Mouse (Mus musculus) mouse trophoblast stem cell (cell line): ENCODE measurements around the gene Tent5c.

Source experiments
- in situ Hi-C, 2 experiments: fragments of 300-500 bp; cut with MseI, MboI; formaldehyde crosslinking; loops; 2 replicates in 1 of 2; 3 replicates in 1 of 2; pipeline ENCODE4 v1.15.1; 2025

The Tent5c gene

DNA sequence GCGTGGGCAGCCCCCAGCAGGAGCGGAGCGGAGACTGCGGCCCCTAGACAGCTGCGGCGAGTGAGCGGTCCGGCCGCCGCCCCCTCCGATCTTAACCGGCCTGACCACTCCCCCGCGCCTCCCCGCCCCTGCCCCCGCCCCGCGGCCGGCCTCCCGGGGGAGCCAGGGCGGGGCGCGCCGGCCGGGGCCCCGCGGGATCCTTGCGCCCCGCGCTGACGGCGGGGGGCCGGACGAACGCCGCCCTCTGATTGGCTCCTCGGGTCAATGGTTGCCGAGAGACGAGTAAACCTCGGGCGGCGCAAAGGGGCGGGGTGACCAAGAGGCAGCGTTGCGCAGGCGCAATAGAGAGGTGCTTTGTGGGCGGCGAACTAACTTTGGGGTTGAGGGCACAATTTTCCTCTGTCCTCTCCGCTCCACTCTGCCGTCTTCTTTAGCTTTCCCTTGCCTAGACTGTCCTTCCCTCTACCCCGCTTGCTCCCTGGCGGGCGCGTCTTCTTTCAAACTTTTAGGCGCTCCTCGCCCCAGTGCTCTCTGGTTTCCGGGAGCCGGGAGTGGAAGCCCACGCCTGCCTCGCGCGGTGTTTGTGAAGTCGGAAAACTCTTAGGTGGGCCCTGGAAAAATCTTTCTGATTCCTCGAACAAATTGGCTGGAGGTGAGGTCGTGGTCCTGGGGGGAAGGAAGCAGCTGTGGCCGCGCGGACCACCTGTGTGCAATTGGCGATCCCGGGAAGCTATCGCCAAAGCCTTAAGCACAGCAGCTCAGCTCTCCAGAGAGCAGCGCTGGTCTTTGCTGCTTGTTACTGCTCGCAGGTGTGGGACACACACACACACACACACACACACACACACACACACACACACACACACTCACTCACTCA, at the start of gene Tent5c:
Gene Tent5c, minus strand, starts transcription at position 192 of the 877 bp plus-strand sequence.
- in situ Hi-C loops, result no loop called here

DNA sequence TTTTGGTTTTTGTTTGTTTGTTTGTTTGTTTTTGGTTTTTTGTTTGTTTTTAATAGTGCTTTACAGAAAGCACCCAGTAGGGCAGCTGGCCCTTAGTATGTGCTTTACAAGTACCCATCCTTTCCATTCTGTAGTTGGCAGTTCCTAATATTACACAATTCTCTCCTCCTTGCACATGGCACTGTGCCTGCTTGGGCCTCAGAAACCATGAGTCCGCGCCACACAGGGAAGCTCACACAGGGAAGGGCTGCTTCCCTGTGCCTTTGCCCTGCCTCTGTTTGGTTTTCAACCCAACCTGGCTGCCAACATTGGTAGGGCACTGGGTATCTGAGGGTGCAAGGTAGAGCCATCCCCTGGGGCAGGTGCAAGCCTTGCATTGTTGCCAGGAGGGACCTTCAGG, 47.6 kb upstream of the Tent5c start:
- in situ Hi-C loops, result no loop called here

DNA sequence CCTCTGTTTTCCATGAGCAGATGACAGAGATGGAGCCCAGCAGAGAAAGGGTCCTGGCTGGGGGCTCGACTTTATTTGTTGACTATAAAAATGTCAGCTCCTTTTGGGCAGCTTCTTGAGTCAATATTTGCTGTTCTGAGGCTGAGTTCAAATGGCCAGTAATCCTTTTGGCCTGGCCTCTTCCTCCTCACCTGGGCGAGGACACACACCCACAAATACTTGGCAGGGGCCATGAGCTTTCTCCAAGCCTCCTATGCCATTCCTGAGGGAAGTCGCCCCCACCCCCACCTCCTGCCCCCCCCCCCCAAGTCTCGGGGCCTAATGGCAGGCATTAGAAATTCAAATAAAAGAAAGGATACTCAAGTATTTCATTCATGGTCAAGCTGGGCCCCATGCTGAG, 46.8 kb upstream of the Tent5c start:
- in situ Hi-C loops, result no loop called here

DNA sequence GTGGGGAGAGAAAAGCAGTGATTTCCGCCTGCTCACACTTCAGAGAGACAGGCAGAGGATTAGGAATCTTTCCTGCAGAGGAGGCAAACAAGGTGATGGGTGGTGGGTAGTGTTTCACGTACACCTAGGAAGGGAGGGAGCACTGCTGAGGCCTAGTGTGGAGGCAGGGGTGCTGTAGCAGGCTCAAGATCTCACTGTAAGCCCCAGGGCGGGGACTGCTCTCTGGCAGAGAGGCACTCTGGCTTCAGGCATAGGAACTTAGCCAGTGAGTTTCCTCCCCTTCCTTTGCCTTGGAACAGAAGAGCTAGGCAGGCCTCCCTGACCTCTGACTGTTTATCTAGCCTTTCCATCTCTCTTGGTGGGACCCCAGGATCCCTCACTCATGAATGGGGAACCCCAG, 46.2 kb upstream of the Tent5c start:
- in situ Hi-C loops, result no loop called here

DNA sequence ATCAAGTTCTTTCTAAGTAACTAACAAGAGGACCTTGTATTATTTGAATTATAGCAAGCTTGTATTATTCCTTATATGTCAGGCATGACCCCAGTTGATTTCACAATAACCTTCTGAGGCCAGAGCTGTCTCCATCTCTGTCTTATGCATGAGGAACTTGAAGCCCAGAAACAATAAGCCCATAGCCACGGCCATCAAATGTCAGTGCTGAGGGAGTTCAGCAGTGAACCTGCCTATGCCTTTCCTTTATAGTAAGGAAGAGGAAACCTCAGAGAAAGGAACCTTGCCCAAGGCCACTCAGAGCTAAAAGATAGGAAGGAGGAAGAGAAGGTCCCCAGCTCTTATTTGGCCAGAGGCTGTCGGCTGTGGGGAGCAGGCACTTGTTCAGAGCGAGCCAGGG, 45.3 kb upstream of the Tent5c start:
- in situ Hi-C loops, result no loop called here

DNA sequence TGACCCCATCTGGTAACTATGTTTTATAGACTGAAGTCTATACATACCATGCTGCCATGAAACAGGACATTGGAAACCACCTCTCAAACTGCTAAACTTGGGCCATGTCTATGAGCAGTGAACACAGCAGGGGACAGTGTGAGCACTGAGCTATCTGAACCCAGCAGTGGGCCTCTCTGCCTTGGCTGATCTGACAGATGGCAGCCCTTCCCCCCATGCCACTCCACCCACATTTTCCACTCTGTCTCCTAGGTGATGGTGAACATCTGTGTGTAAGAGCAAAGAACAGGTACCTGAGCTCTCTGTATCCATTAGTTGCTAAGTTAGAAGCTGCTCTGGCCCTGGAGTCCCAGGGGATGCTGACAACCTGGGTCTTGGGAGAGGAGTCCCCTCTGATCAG, 44.3 kb upstream of the Tent5c start:
- in situ Hi-C loops, result no loop called here

DNA sequence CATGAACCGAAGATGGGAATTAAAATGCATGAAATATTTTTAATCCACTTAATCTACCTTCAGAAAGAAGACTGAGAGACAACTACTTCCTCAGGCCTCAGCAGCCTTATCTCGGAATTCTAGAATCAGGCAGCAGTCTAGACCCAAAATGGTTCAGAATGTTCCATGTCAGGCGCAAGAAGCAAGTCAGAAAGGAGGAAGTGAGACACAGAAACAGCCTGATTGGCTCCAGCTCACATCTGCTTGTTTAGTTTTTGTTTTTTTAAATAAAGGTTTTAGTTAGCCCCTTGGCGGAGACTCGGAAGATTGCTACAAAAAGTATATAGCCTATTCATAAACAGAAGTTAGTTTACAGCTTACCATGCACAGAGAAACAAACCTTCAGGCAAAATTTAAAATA, 41.8 kb upstream of the Tent5c start:
- in situ Hi-C loops, result no loop called here

DNA sequence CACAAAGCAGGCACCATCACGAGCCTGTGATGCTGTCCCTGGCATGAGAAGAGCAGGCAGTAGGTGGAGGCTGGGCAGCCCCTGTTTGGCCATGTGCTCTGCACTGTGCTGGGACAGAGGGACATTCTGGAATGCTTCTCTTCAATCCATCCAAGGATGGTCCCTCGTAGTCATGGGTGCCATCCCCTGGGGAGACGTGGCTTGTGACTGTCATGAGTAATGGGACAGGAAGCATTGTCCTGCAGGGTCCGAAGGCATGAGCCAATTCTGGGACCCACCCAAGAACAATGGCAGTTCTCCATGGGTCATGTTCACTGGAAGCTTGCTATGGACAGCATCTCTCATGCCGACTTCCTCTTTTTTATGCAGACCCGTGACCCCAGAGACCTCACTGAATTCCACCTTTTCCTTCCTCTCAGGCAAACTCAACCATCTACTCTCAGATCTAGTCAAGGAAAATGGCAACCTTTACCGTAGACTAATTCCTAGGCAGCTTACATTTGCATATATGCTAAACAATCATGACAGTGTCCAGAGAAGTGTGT, 41.2 kb upstream of the Tent5c start:
- in situ Hi-C loops, result no loop called here

DNA sequence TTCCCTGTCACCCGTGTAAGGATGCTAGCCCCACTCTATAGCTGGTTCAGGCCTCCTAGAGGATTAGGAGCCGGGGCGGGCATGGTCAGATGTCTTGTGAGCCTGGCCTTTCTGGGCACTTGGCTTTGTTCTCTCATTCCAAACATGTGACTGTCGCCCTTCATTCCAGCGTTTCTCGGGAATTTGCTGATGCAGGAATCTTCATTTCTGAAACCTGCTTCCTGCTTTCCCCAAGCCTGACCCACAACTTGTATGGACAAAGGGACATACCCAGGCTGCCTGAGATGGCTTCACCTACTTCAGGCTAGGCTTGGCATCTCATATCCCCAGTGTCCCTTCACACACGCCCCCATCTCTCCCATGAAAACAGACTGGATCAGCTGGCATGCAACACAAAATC, 33.5 kb upstream of the Tent5c start:
- in situ Hi-C loops, result no loop called here

DNA sequence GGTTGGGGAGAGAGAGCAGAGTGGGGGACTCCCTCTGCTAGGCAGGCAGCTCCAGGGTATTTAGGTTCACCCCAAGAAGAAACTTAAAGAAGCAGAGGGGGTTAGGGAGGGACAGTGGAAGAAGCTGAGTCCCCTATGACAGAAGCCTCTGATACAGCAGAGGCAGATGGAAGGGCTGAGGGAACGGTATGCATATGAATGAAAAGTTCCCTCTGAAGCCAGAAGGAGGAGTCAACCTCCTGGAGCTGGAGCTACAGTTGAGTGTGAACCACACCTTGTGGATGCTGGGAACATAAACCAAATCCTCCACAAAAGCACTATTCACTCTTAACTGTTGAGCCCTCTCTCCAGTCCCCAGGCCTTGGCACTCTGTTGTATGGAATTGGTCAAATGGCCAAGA, 32.5 kb upstream of the Tent5c start:
- in situ Hi-C loops, result no loop called here

DNA sequence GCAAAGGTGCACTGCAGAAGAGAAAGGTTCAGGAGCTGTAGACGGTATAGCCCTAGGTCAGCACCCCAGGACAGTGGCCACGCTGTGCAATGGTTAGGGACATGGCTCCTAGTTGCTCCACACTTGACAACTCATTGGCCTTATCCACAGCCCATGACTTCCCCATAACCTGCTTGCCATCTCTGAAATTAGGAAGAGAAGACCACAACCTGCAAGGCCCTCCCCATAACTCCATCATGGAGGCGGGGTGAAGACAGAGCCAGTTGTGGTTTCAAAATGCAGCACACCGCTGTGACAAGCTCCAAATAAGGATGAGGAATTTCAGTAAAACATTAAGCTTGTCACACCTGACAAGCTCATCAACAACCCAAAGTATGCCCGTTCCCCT, 26.6 kb upstream of the Tent5c start:
- in situ Hi-C loops, result no loop called here

DNA sequence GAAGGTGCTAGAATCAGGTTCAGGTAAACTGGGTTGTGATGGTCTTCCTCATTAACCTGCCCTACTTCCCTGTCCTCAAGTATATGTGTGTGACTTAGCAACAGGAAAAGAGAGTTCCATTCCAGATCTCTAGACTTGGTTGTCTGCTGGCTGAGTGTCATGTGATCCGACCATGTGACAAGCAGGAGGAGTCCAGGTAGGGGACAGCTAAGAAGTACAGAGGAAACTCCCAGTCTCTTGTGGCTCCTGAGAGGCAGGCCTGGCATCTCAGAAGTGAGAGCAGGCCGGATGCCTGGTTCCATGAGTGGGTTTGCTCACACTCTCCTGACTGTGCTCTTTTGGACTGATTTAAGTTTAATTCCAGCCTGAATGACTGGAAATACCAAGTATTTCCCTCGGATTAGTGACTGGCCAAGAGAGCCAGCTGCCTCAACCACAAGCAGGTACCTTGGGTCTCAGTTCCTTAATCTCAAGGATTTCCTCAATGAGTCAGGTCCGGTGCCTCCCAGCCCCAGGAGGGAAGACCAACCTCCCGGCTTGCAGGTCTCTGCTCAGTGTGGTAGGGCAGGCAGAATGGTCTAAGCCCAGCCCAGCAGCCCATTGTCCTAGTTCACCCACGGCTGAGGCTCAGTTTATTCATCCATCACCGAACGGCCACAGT, 26.1 kb upstream of the Tent5c start:
- in situ Hi-C loops, result no loop called here

DNA sequence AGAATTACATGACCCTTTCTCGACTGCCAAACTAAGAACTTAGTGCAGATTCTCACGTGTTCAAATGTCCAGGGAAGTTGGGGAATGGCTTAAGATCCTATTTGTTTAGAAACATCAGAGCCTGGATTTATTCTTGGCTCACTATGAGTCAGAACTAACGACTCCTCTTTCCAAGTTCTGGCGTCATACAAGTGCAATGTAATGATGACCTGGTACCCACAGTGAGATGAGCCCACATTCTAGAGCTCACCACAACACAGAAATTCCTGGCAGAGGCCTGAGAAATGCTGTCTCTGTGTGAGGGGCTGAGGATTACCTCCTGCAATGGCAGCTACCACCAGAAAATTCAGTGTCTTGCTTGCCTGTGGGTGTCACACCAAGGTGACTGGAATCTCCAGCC, 18.1 kb upstream of the Tent5c start:
- in situ Hi-C loops, result no loop called here

DNA sequence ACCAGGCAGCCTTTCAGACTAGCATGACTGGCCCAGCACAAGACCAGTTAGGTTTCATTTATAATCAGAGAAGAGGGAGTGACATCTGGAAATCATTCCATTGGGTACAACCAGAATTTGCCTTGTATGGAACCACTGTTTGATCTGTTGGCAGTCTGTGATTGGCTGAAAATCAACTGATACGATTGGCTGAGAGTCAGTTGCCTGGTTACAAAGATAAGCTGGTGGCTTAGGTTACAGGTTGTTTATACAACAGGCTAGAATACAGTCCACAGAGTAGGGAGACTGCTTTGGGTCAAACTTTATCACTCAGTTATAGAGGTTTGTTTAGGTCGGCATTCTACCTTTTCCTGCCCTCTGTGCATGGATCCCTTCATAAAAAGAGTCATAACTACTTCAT, 17.6 kb upstream of the Tent5c start:
- in situ Hi-C loops, result no loop called here

DNA sequence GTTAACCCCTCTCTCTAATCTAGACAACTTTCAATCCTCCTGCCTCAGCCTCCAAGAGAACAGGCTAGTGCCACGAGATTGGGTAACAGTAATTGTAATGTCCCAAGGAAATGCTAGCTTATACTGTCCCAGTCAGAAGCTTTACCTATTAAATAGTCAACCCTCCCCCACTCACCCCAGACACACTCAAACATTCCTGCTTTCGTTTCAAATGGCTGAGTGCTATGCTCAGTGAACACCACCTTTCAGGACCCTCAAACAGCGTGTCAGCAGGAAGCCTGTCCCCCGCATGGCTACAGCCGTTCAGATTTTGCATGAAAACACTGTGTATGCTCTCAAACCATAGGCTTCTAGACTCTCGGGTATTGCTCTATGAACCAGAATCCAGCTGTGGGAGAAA, 14.8 kb upstream of the Tent5c start:
- in situ Hi-C loops, result no loop called here

DNA sequence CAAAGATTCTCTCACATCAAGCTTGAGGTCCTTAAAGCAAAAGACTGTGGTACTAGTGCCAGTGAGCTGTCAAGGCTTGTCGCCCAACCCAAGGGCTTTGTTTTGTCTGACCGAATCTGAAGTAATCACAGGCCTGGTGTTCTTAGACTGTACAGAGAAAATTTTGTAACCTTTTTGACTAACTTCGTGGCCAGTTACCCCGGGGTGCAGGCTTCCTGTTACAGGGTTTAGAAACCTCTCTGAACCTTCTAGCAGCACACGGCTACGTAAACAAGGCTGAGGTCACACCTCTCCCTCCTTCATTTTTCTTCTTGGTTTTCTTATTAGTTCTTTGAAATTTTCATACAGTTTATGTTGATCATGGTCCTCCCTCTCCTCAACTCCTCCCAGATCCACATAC, 13.4 kb upstream of the Tent5c start:
- in situ Hi-C loops, result no loop called here

DNA sequence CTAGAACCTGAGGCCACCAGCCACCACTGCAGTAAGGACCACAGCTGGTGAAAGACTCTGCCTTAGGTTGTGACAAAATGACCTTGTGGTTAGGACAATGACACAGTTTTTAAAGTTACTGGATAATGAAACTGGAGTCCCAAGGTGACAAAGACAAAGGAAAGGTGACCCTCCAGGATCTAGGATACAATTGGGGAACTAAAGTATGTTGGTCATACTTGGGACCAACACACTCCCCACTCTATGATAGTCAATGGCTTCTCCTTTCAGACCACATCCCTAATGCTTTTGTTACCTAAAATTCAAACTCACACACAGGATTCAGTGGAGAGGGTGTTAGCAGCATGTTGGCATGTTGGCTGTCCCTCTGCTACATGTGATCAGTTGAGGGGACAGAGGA, 12.8 kb upstream of the Tent5c start:
- in situ Hi-C loops, result no loop called here

DNA sequence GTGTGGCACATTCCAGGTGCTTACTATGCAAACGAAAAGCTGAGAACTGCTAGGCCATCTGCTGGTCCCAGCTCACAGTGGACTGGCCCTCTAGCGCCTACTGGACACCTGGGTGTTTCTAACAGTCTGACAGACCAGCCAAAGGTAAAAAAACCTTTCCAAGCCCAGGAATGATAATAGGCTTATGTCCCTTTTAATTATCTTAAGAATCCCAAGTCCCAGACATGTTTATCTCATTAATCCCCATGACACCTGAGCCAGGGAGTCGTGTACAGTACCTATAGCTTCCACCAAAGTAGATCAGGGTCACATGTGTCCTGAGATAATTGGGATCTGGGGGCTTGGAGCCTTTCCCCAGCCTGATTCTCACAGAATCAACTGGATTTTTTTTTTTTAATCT, 7.0 kb upstream of the Tent5c start:
- in situ Hi-C loops, result no loop called here

DNA sequence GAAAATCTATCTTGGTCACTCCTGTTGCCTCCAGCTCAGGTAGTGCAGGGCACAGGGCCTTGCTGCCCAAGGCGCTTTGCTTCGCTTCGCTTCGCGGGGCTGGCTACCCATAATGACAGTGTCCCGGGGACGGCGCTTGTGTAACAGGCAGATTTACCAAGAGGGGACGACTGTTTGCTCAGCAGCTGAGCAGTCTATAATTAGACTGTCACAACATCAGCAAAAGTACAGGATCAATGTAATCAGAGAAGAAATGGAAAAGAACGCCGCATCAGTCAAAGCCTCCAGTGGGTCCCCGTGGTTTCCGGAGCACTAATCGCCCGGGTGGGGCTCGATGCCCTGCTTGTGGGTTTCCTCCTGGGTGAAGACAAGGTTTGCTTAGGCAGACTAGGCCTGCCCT, 6.3 kb upstream of the Tent5c start:
- in situ Hi-C loops, result no loop called here

DNA sequence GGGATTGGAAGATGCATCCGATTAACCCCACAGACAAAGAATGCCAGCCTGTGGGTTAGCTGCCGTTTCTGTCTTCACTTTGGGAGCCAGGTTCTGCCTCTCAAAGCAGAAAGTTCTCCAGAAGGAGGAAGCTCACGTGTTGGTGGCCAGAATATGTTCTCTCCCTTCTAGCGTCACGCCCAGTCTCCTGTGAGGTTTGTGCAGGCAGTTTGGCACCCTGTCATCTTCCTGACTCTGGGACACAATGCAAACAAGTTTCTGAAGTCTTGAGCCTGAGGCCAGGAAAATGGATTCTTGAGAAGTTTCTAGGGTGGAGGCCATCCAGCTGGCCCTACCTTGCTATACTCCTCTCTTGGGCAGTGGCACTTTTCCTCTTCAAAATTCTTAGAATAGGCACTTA, 5.8 kb upstream of the Tent5c start:
- in situ Hi-C loops, result no loop called here

DNA sequence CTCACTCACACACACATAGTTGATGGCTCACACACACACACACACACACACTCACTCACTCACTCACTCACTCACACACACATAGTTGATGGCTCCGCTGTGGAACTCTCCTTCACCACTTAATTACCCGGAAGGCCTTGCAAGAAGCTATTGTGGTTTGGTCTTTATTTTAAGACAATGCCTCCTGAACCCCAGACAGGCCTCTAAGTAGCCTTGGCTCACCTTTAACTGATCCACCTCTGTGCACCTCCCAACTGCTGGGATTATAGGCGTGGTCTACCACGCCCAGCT, 831 bp upstream of the Tent5c start:
- in situ Hi-C loops, result no loop called here

DNA sequence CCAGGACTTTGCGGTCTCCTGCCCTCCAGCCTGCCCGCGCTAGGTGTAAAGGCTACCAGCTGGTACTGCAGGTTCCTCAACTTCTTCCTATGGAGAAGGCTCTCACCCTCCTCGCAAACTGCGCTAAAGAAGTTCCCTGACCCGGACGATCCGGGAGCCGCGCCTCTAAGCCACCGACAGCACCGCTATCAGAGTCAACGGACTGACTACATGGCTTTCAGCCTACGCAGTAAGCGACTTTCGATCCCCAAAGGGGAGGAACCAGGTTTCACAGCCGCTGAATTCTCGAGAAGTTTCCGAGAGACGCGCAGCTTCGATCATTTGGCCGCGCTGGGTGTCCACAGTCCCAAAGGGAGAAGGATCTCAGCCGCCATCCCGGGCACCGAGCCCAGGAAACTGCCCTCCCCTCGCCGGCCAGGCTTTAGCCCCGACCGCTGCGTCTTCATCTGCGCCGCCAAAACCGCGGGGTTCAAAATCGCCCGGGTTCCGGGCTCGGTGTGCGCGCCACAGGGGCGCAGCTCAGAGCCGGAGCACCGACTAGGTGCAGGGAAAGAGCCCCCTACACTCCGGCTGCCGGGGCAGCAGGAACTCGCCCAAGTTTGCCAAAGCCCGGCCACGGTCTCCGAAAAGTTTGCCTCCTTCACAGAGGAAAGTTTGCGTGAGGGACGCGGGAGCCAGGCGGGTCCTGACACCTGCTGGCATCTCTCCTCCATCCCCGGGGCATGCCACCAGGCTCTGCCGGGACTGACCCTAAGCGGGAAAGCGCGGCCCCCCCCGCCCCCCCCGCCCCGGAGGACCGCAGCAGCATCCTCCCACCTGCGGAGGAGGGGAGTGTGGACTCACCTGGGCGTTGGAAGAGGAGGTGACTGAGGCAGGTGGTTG, 632 bp downstream of the Tent5c start:
- in situ Hi-C loops, result no loop called here
